Mouse (Mus musculus) stomach, postnatal 0 days (tissue): Measurements from ENCODE around the gene Asb15. TPM values are rescaled to one million over a fixed set of nuclear protein-coding genes. Genes with fewer than 3 reads are reported as not detected.
A peak's percentile ranks its signal among the peaks of the same experiment; 100 is the strongest.

ENCODE experiments used
- ATAC-seq: fragments of 200-750 bp; cut with Nextera tagmentation; 2 replicates; pipeline ENCODE4 v1.8.0; 2017; ENCODE audit not compliant: low FRiP score, low TSS enrichment
- DNase-seq: peaks from one replicate; pipeline ENCODE4 v3.0.0-alpha.2; 2016; ENCODE audit warnings: low spot score
- H3K27ac ChIP-seq: fragments of 300-500 bp; sonication (generic); replicated peaks from 2 replicates; pipeline ENCODE4 v1.5.1; 2014; ENCODE audit warnings: mild to moderate bottlenecking, control low read depth
- H3K27me3 ChIP-seq: fragments of 300-500 bp; sonication (generic); 2 replicates; pipeline ENCODE4 v1.6.1; 2014; ENCODE audit warnings: low read length; ENCODE audit not compliant: control insufficient read depth, insufficient read depth
- H3K36me3 ChIP-seq: fragments of 300-500 bp; sonication (generic); 2 replicates; pipeline ENCODE4 v1.6.1; 2014; ENCODE audit warnings: low read length, mixed read lengths; ENCODE audit not compliant: control insufficient read depth, insufficient read depth
- H3K4me1 ChIP-seq: fragments of 300-500 bp; sonication (generic); replicated peaks from 2 replicates; pipeline ENCODE4 v1.6.1; 2014; ENCODE audit warnings: antibody characterized with exemption; ENCODE audit not compliant: control insufficient read depth, insufficient read depth
- H3K4me2 ChIP-seq: fragments of 300-500 bp; sonication (generic); replicated peaks from 2 replicates; pipeline ENCODE4 v1.6.1; 2014; ENCODE audit warnings: low read depth, mild to moderate bottlenecking, control low read depth, moderate library complexity
- H3K4me3 ChIP-seq: fragments of 300-500 bp; sonication (generic); 2 replicates; pipeline ENCODE4 v1.5.1; 2014; ENCODE audit warnings: low read depth, low read length, control low read depth
- H3K9ac ChIP-seq: fragments of 300-500 bp; sonication (generic); 2 replicates; pipeline ENCODE4 v1.6.1; 2014; ENCODE audit warnings: mild to moderate bottlenecking, low read length, control low read depth, mixed read lengths
- H3K9me3 ChIP-seq: fragments of 300-500 bp; sonication (generic); 2 replicates; pipeline ENCODE4 v1.6.1; 2016; ENCODE audit warnings: low read length; ENCODE audit not compliant: control insufficient read depth
- CTCF ChIP-seq: IDR thresholded peaks from 2 replicates; pipeline ENCODE4 v1.5.1; 2016; ENCODE audit warnings: antibody characterized with exemption, low read depth, mild to moderate bottlenecking, moderate library complexity
- EP300 ChIP-seq: optimal IDR thresholded peaks from 2 replicates; pipeline ENCODE3; 2016; ENCODE audit warnings: antibody characterized with exemption
- WGBS: fragments of 180-500 bp; shearing (Covaris S2); extraction: QIAGEN DNeasy Blood & Tissue Kit; methylation state at CpG from one replicate; pipeline ENCODE4 v1.1.7; 2014; 5-methylcytosine and 5-hydroxymethylcytosine counted together
- polyA plus RNA-seq: library from polyadenylated mRNA; unstranded; fragments of >200 nt; fragmentation: Nextera tagmentation; extraction: Ambion mirVana; gene quantifications from 2 replicates; pipeline ENCODE4 v1.2.1, GENCODE M21; 2015

Gene Asb15
- polyA plus RNA-seq, 1 experiment from 2014 or later = 0.06 TPM

DNA sequence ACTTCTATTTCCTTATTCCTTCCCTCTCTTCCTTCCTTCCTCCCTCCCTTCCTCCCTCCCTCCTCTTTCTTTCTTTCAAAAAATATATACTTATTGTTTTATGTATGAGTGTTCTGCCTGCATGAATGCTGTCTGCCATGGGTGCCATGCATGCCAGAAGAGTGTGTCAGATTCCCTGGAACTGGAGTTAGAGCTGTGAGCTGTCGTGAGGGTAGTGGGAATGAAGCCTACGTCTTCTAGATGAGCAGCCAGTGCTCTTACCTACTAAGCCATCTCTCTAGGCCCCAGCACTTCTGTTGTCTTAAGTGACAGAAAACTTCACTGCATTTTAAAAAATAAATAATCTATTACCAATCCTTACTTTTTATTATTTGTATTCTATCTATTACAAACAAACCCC lies 93.0 kb downstream of the Asb15 start:
- no peaks in the 10 kb centered on the region for H3K27me3 ChIP-seq
- ATAC-seq = no peak
- H3K9me3 ChIP-seq = no peaks in the 10 kb centered on the region
- H3K9ac ChIP-seq = no peak overlapping the region
- TF ChIP-seq EP300 (no peak), CTCF (no peak)
- no peak overlapping the region for H3K4me3 ChIP-seq
- DNase-seq = no peak
- H3K4me1 ChIP-seq = no peaks in the 10 kb centered on the region
- 91% methylated on average over 2 of the region's 2 CpGs for WGBS
- H3K4me2 ChIP-seq = no peak overlapping the region
- H3K27ac ChIP-seq = no peak overlapping the region
- peaks cover 13% of the 10 kb centered on the region; the same call in 1 of the 2 replicates for H3K36me3 ChIP-seq

DNA sequence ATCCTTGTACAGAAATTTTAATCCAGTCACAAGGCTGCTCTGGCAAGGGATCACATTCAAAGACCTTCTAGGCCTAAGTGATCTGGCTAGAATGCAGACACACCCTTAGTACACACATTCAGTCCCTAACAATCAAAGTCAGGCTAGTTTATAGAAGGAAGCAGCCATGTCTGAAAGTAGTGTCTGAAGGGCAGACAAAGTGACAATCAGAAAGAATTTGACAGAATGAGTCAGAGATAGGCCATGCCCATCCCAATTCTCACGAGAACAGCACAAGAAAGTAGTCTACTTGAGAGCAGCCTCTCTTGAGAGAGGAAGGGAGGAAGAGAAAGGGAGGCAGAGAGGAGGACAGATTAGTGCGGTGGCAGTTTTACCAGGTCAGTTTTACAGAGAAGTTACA lies 94.2 kb downstream of the Asb15 start:
- peak; percentile 68 for ATAC-seq

More for the DNA sequence above, 94.2 kb downstream of the Asb15 start:
- H3K4me2 ChIP-seq = no peak overlapping the region
- TF ChIP-seq EP300 (no peak), CTCF (no peak)
- H3K36me3 ChIP-seq = peaks cover 13% of the 10 kb centered on the region; the same call in 1 of the 2 replicates
- no peak overlapping the region for H3K4me3 ChIP-seq
- no peaks in the 10 kb centered on the region for H3K4me1 ChIP-seq
- 68% methylated on average over 2 of the region's 2 CpGs for WGBS
- H3K9ac ChIP-seq = no peak overlapping the region
- DNase-seq = no peak
- H3K27me3 ChIP-seq = no peaks in the 10 kb centered on the region
- H3K9me3 ChIP-seq = no peaks in the 10 kb centered on the region
- H3K27ac ChIP-seq = no peak overlapping the region

Other genes starting within 250 kb of the Asb15 start
- gene Iqub, start 13.1 kb upstream of the Asb15 start, polyA plus RNA-seq = not detected in 2 replicates
- 414 and 442 TPM in 2 replicates for gene Ndufa5, start 131 bp upstream of the Asb15 start, polyA plus RNA-seq
- 0.10 TPM in 1 of 2 replicates, not detected in the other for gene Lmod2, start 69.6 kb downstream of the Asb15 start, polyA plus RNA-seq
- gene Wasl, start 136.9 kb downstream of the Asb15 start, polyA plus RNA-seq = 73.5 and 80.9 TPM in 2 replicates
- gene Hyal6, start 205.1 kb downstream of the Asb15 start, polyA plus RNA-seq = not detected in 2 replicates
- 0.99 and 1.0 TPM in 2 replicates for gene Hyal4, start 220.2 kb downstream of the Asb15 start, polyA plus RNA-seq